Mouse (Mus musculus) ZHBTc4 (cell line): ENCODE measurements around the gene Tanc1.

Experiments
- DNase-seq: peaks from one replicate; pipeline ENCODE4 v3.0.0-alpha.2; 2011; ENCODE audit warnings: low read depth, low spot score

Tanc1 gene

DNA sequence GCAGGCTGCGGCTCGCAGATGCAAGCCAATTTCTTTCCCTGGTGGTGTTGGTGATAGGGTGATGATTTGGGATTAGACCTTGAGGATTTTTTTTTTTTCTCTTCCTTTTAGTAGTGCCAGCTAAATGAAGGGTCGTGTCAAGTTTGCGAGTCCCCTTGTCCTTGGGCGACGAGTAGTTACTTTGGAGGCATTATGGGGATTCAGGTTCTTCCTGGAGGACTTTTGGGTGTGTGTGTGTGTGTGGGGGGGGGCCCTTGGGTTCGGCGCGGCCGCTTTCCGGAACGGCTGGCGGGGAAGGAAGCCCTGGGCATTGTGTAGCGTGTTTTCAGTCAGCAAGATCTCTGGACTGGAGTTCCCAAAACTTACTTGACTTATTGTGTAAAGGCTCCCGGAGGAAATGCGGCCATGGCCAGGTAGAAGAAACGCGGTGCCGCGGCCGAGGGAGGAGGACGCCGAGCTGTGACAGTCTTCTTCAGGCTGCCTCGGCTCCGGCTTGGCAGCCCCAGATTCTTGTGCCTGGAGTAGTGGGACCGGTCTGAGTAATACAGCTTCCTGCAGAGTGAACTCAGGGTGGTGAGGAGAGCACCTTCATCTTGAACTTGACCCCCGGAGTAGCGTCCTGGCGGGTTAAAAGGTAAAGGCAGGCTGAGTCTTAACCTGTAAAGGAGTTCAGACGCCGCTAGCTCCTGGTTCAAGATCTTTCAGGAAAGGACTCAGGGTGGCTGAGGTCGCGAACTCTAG lies 1.1 kb downstream of the Tanc1 start:
- peak; percentile 34 for DNase-seq

DNA sequence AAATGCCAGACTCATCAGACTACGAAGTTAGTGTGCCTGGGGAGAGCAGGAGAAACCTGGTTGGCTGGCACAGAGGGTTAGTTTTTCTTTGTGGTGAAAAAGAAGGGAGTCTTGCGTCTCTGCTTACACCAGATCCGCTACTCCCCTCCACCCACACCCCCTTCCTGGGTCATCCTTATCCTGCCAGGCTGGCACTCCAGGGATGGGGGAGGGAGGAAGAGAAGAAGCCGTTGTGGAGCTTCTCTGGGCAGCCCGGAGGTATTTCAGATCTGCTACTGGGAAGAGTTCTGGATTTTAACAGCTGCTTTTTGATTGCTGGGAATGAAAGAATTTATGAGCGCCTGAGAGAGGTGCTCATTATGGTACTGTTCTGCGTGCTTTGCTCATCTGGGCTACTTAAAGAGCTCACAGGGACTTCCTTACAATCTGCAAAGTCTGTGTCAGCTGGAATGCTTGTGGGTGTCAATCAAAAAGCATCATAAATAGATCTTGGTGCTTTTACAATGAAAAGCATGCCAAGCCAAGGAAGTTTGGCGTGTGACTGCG lies 1.7 kb downstream of the Tanc1 start:
- no peak for DNase-seq

DNA sequence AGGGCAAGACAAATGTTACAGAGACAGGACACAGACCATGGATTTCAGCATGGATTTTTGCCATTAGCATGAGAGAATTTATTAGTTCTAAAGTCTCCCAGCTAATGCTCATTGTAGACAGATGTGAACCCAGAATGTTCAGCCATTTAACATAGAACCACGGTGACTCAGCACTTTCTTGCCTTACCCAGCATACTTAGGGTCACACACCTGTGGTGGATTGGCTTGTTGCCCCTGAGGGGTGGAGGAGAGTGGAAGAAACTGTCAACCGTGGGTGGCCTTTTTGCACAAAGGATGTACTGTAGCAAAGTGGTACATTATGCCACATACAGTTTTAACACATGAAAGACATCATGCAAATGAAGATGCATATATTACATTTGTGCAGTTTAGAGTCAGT lies 5.0 kb downstream of the Tanc1 start:
- DNase-seq, result no peak

DNA sequence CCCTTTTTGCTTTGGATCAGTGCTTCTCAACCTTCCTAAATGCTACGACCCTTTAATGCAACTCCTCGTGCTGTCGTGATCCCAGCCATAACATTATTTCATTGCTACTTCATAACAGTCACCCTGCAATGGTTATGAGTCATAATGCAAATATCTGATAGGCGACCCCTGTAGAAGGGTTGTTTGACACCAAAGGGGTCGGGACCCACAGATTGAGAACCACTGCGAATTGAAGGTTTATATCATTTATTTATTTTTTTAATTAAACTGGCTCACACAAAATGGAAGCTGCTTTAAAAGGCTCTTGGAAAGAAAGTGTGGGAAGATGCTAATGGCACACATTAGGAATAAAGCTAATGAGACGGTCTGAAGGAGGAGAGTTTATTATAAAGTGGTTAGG lies 7.2 kb downstream of the Tanc1 start:
- no peak for DNase-seq

DNA sequence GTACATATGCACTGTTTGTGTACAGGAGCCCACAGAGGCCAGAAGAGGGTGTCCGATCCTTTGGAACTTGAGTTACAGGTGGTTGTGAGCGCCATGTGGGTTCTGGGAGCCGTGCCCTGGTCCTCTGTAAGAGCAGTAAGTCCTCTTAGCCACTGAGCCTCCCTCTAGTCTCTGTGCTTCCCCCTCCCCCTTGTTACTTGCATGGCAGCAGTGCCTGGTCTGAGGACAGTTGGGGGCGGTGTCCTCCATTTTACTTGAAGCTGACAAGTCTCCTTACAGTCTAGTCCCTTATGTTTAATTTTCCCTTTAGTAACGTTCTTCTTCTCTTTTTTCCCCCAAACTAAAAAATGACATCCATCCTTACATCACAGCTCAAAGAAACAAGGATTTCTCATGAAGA lies 8.8 kb downstream of the Tanc1 start:
- DNase-seq, result peak; percentile 46

DNA sequence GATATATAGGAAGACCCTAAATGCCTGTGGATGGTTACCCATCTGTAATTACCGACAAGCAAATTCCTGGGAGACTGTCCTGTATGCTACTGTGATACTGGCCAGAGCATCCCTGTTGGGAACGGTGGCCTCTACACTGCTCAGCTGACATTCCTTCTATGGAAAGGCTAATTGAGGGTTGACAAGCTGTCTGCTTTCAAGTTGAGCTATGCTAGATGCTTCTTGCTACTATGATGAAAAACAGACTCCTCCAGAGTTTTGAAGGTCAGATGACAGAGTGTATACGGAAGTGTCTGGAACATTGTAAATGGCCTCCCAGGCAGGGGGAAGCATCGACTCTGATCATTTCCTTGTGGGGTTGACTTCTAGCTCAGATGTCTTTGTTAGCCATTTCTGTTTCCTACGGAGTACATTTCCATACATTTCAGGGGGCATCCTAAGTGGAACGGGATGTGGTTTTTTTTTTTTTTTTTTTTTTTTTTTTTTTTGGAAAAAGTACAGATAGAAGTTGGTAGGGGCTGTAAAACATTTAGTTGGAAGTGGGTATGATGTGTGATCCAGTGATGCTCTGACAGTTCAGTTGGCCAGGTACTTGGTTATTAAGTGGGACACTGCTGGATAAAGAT lies 10.8 kb downstream of the Tanc1 start:
- peak; percentile 85 for DNase-seq

DNA sequence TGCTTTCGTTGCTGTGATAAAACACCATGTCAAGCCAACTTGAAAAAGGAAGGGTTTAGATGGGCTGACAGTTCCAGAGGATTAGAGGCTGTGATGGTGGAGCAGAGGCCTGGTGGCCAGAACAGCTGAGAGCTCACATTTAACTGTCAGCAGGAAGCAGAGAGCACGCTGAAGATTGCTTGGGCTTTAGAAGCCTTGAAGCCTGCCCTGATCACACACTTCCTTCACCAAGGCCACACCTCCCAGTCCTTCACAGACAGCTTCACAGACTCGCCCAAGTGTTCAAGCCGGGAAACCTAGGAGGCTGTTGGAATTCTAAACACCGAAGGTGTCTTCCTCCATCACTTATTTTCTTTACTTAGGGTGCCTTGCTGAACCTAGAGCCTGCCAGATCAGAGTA lies 12.0 kb downstream of the Tanc1 start:
- DNase-seq, result peak; percentile 84

DNA sequence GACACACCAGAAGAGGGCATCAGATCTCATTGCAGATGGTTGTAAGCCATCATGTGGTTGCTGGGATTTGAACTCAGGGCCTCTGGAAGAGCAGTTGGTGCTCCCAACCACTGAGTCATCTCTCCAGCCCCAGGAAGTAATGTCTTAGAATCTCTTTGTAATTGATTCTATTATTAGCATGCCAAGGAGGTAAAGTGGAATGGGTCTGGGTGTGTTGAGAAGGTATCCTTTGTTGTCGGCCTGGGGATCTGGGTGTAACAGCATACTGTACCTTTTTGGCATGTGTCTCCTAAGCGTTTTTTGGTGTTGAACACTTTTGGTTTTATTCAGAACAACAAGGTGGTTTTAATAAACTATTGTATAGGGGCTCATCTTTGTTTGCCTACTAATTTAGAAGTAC lies 13.6 kb downstream of the Tanc1 start:
- peak; percentile 80 for DNase-seq

DNA sequence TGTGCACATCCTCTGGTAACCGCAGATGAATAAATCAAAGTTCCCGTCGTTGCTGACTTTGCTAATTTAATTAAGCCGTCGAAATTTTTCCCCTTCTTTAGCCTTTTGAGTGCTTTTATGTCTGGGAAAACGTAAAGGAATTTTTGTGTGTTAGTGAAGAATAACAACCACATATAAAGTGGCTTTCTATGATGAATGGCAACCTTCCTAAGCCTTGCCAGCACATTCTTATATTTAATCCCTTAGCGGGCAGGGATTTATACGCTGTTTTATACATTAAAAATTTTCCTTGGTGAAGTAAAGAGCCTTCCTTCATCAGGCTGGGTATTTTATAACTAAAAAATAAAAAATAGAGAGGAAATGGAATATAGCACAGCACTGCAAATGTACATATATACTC lies 14.1 kb downstream of the Tanc1 start:
- no peak for DNase-seq

DNA sequence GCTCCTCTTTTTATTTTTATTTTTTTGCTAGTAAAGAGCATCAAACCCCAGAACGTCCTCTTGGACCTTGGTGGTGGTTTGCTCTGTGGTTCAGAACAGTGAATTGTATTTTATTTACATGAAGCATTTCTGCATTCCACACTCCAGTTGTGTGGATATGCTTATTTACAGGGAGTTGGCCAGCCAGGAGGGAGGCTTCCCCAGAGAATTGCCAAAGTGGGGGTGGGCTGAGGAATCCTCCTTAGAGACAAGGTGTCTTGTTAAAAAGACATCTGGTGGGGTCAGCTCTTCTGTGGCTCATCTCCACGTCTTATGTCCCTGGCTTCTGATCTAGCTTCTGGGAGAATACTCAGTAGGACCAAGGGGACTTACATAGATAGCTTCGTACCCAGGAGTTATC lies 14.6 kb downstream of the Tanc1 start:
- DNase-seq, result no peak

DNA sequence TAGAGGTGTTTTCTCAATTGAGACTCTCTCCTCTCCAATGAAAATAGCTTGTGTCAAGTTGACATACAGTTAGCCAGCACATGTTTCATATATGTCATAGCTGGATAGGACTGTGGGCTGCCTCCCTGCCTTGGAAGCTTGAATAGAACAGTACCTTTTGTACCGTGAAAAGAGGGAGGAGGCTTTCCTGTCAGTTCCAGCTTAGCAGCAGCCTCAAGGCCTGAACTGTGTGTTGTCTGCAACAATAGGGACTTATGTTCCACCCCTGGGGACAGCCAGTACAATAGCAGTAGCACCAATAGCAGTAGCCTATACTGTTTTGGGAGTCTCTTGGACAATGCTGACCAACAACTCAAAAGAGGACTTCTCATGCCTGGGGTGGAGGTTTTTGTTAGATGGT lies 15.7 kb downstream of the Tanc1 start:
- DNase-seq, result no peak

DNA sequence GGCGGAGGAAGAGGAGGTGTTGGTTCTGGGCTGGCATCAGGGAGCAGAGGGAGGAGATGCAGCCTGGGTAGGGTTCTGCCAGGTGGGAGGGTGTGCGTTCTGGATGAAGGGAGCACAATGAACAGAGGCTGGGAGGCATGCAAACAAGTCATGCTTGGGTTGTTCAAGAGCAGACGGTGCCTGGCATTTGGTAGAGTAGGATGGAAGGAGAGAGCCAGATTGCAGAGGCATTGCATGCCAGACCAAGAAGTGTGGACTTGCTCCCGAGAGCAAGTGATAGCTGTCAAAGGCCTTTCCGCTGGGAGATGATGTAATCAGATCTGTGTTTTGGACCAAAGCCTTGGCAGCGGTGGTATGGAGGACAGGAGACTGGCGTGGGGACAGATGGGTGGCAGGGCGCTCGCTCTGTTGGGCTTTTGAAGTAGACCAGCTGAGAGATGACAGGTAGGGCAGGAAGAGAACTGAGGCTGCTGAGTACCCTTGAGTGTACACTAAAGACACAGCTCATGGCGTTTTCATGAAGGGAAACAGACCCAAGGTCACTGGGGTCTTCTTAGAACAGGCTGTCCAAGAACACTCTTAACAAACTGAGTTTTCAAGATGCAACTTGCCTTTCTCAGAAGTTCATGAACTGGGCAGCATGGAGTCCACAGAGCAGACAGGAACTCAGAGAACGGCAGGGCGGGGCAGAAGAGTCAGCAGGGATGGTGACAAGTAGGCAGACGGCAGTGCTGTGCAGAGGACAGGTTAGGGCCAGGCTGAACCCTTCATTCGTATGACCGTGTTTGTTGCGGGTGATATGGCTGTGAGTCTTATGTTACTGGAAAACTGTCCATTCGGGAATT lies 16.4 kb downstream of the Tanc1 start:
- no peak for DNase-seq

DNA sequence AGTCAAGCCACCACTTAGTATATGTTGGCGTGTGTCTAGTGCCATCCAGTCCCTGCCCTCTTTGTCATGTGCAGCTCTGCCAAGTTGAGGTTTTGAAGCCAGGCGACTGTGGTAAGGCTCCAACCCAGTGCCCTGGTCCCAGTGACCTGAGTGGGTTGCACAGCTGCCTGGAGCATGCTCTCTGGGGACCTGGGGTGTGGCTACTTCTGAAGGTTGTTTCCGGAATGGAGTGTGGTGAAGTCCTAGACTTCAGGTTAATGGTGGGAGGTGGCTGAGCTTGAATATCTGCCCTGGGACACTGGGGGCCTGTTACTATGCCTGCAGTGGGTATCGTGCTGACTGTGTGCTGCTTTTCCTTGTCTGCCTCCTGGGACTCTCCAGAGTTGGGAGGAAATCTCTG lies 18.0 kb downstream of the Tanc1 start:
- peak; percentile 71 for DNase-seq

DNA sequence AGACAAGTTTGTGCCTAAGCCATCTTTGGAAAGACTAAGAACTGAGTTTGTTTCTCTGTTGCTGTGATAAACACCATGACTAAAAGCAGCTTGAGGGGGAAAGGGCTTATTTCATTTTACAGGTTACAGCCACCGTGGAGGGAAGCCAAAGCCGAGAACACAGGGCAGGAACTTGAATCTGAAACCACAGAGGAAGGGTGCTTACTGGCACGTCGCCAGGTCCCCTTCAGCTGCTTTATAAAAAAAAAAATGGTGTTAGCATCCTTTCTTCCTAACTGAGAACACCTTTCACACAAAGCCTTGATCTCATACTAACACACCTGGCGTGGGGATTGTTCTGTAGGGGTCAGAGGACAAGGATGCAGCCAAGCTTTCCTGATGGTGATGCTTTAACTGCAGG lies 19.6 kb downstream of the Tanc1 start:
- DNase-seq, result no peak

DNA sequence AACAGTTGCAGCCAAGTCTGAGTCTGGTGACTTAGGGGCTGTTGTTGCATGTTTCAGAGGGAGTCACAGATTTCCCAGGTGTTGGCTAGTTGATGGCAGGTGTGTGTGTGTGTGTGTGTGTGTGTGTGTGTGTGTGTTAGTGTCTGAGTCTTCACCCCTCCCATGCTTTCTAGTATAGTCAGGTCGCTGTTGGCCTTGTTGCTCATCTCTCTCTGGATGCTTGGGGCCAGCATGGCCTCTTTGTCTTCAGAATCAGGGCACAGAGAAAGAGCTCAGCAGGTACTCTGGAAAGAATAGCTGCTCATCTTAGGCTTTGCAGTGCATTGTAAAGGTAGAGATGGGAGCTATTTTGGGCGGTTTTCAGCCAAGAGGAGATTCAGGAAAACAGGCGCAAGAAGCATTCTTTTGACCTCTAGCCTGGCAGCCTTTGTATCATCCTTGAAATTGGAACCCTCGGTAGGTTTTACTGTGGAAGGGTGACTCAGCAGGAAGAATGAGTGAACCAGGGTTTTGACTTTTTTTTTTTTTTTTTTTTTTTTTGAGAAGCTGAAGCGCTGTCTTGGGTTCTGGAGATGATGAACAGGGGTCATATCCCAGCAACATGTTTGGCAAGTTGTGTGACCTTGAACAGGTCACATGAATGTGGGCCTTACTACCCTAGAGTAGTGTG lies 22.1 kb downstream of the Tanc1 start:
- peak; percentile 78 for DNase-seq

DNA sequence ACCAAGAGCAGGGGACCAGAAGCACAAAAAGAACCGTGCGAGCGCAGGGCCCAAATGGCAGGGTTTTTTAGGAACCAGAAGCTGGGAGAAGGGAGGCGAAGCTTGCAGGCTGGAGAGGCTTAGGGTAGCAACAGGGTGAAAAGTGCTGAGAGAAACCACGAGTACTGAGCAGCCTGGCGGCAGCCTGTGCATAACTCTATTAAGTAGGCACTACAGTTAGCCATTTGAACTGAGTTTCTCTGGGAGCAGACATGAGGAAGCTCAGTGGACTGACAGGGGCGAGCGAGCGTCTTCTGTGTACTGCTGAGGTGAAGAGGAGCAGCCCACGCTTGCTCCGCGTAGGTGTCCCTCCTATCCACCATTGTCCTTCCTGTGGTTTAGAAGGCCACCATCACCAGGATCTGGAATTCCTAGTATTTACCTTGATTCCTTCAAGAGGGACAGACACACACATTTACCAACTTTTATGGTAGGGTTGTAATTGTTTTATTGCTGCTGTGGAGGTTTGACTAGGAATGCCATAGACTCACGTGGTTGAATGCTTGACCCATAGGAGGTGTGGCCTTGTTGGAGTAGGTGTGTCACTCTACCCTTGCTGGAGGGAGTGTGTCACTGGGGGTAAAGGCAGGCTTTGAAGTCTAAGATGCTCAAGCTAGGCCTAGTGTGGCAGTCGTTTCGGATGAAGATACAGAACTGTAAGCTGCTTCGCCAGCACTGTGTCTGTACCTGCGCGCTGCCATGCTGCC lies 25.4 kb downstream of the Tanc1 start:
- peak; percentile 54 for DNase-seq

DNA sequence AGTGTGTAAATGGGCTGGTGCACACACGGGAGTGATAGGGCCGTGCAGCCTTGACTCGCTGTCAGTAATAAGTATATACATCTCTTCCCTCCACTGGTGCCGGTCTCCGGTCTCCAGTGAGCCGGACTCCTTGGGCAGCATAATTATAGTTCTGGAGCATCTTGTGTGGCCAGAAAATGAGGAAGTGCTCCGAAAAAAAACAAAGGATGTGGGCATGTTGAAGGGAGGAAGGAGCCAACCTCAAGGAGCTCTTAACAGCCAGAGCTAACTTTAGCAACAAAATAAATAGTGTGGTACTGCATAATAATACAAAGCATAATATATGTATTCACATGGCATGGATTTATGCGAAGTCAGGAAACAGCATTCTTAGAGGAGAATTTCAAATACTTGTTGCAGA lies 30.9 kb downstream of the Tanc1 start:
- no peak for DNase-seq

DNA sequence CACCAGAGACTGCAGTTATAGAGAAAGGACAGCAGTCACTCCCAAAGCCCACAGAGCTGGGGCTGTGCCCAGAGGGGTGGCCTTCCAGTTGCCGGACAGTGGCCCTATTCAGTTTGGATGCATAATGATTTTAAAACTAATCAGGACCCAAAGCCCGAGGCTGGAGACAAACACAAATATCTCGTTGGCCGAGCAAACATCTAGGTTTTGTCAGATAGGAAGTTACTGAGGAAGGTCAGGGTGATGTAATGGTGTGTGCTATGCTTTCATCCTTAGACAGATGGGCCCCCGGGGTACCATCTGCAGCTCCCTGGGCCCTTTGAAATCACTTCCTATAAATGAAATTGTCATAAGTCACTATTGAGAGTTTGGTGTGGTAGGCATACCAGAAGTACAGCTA lies 33.0 kb downstream of the Tanc1 start:
- no peak for DNase-seq

DNA sequence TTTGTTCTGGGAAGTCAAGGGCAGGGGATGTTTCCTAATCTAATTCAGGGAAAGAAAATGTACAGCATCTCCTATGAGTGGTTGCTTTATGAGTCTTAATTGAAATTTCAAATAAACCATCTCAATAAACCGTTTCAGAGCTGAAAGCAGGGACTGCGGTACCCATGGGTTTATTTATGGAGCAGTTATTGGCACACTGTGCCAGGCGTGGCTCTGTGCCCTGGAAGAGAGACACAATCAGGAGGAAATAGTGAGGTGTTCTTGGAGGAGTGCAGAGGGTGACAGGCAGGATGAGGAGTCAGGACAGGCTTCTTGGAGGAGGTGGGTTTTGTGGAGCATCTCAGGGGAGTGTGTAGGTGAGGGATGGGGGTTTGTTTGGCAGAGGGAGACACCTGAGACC lies 33.7 kb downstream of the Tanc1 start:
- DNase-seq, result no peak

DNA sequence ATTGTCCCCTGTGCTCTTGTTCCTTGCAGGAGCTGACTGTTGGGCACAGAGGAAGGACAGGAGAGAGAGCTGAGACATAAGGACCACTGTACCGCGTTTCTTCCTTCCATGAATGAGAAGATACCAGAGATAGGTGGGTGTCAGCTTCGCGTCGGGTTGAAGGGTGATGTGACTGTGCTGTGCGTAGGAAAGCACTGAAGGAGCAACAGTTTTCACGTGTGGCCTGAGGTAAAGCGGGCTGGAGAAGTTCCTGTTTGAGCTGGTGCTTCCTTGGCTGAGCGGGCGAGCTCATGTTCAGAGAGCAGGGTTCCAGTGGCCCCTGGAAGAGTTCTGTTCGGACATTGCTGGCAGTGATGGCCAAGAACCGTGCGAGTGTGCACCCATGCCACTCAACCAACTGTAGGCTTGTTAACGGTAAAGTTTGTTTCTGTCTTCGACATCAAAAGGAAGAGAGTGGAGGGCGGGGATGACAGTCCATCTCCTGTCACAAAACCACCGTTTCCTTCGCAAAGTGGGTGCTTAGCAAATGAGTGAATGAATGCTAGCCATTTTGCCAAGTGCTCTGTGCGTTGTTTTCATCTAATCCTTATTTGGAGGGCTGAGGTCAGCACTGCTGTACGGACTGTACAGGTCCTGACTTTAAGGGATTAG lies 35.0 kb downstream of the Tanc1 start:
- no peak for DNase-seq

DNA sequence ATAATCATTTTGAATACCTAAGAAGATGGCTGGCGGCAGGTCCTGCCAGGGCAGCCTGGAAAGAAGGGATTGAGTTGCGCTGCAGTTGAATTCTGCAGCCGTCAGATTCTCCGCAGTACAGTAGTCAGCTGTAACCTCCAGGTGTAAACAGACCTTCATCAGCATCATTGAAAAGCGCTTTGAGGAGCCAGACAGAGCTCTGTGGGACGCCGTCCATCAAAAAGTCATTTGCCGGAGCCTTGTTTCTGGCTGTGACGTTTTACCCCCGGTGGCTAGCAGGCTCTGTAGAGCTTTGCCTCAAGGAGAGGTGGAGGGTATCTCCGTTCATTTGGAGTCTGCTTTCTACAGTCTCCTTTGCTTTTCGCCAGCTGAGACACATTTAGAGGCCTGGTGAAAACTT lies 36.6 kb downstream of the Tanc1 start:
- DNase-seq, result peak; percentile 83
